Mouse (Mus musculus) left cerebral cortex, adult 11 months (tissue): ENCODE data around the gene Rspo3.

Experiments used
- DNase-seq: peaks from one replicate; pipeline ENCODE4 v3.0.0; 2022; ENCODE audit warnings: low spot score

Rspo3 gene

DNA sequence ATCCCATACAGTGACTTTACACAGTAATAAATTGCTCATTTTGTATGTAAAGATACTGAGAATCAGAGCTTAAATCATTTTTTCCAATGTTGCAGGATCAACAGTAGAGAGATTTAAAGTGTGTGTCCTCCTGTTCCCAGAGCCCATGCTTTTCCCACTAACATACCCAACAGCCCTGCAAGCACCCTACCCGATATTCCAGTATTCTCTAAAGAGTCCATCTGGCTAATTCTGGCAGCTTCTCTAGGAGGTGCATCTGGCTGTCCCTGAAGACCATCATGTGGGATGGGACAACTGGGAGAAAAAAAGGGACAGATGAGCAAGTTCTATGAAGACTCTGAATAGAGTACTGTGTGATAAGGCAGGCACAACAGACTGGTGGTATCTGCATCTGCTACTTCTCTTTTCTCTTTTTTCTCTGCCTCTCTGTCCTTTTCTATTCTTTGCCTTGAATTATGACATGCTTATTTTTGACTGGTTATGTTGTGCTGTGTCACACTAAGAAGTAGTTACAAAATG is 102.7 kb downstream of the Rspo3 start:
- no peak for DNase-seq

GRCm38 (mm10) chr10:29426660-29427059 is 109.0 kb downstream of the Rspo3 start:
- no peak for DNase-seq

DNA sequence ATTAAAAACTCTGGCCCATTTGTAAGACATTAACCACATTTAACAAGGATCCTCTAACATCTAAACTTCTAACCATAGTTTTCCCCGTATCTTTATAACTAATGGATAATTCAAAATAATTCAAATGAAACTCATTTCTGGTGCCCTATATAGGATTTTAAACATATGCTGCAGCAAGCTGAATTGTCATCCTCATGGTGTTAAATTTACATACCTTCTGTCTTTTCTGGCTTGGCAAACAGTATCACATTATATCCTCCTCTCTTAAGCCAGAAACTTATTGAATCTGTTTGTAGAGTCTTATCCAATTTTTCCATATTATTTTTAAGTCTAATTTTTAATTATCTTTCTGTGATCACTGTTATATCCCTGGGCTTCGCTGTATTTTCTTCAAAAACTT is 111.1 kb downstream of the Rspo3 start:
- no peak for DNase-seq

GRCm38 (mm10) chr10:29414361-29414760 is 121.3 kb downstream of the Rspo3 start:
- DNase-seq, result no peak

GRCm38 (mm10) chr10:29402656-29403268 is 132.9 kb downstream of the Rspo3 start:
- no peak for DNase-seq
